In the genomic region with DNA sequence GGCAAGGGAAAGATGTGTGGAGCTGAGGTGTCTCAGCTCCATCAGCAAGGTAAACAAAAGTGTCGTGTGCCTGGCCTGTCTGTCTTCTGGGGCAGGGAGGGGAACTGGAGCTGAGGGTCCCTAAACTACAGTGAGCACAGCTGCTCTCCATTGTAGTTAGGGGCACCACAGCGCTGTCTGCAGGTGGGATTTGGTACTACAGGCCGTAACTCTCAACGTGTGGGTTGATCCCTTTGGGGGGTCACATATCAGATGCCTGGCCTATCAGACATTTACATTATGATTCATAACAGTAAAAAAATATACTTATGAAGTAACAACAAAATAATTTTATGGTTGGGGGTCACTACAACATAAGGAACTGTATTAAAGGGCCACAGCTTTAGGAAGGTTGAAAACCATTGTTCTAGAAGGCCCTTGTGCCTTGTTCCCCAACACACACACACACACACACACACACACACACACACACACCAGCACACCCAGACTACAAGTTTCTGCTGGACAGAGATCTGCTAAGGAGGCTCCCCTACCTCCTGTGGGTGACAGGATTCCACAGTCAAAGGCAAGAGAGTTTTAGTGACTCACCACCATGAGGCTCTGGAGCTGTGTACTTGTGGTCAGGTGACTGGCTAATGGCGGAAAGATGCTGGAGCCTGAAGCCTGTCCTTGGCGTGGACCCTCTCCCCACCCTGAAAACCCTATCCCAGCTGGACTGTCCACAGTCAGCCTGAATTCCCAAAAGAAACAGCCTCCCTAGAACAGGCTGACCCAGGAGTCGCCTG, we compare ENCODE assay signal across 13 mouse cellular contexts. TPM values are rescaled to one million over a fixed set of nuclear protein-coding genes. Genes with fewer than 3 reads are reported as not detected.
DNase-seq lines count a peak whose midpoint lies in the region; ATAC-seq and TF ChIP-seq lines count a peak whose summit lies in the region.
"Had no signal": no experiment of that assay in that cellular context is flagged by ENCODE, and none has a peak within 500 bp of the region (broad histone marks: within the 10 kb centered on the region; RNA-seq: fewer than 3 reads in every experiment).

No protein-coding gene starts in this region.

- H3K27me3 ChIP-seq in heart, adult 2 months (ENCODE audit: control insufficient read depth, insufficient read depth, low read length): no peaks in the 10 kb centered on the region
- H3K27me3 ChIP-seq in megakaryocyte, embryonic 14.5 days (replicated peaks): peaks cover 23% of the 10 kb centered on the region
- no peaks in the 10 kb centered on the region for H3K27me3 ChIP-seq in splenic B cell, adult 2 months (ENCODE audit: control insufficient read depth, insufficient read depth, low read length, poor library complexity, severe bottlenecking)

- H3K4me1 ChIP-seq in heart, adult 2 months (ENCODE audit: control insufficient read depth, insufficient read depth, low read length): peaks cover 19% of the 10 kb centered on the region
- peaks cover 94% of the 10 kb centered on the region for H3K4me1 ChIP-seq in megakaryocyte, embryonic 14.5 days

- H3K36me3 ChIP-seq in heart, adult 2 months (ENCODE audit: control insufficient read depth, insufficient read depth, low read length): no peaks in the 10 kb centered on the region
- no peaks in the 10 kb centered on the region for H3K36me3 ChIP-seq in megakaryocyte, embryonic 14.5 days (replicated peaks; ENCODE audit: low read length)
- no peaks in the 10 kb centered on the region for H3K36me3 ChIP-seq in splenic B cell, adult 2 months (ENCODE audit: control insufficient read depth, insufficient read depth, low read length, poor library complexity, severe bottlenecking)
- H3K36me3 ChIP-seq: neural tube, embryonic 15.5 days had no signal

- ATAC-seq in megakaryocyte, adult 5-6 weeks (ENCODE audit: poor library complexity, severe bottlenecking): no peak
- ATAC-seq: forebrain, embryonic 13.5 days had no signal

- H3K27ac ChIP-seq in heart, adult 2 months: no peak overlapping the region
- H3K27ac ChIP-seq: forebrain, embryonic 13.5 days; neural tube, embryonic 15.5 days had no signal

- no peak overlapping the region for H3K9ac ChIP-seq in heart, adult 2 months (ENCODE audit: low read depth, low read length)
- H3K9ac ChIP-seq: forebrain, embryonic 13.5 days; neural tube, embryonic 15.5 days had no signal

- 0 out of 2 replicates have a peak, but pooled peaks have one; percentile 9 for TF ChIP-seq POLR2A in heart, adult 2 months (IDR thresholded peaks at IDR 0.05; ENCODE audit: insufficient read depth, low read depth, low read length)

- H3K4me3 ChIP-seq in heart, adult 2 months: no peak overlapping the region
- H3K4me3 ChIP-seq in megakaryocyte, embryonic 14.5 days (replicated peaks): peak overlapping the region; percentile 50
- H3K4me3 ChIP-seq: forebrain, embryonic 13.5 days; neural tube, embryonic 15.5 days had no signal

- no peak for TF ChIP-seq EP300 in heart, adult 2 months (IDR thresholded peaks at IDR 0.05; ENCODE audit: insufficient read depth, low read depth, low read length)

- TF ChIP-seq CTCF in heart, adult 2 months (IDR thresholded peaks at IDR 0.05): peak; percentile 59

- H3K79me2 ChIP-seq in heart, adult 2 months (replicated peaks; ENCODE audit: control insufficient read depth, insufficient read depth, low read length): no peaks in the 10 kb centered on the region

- 69% methylated on average over 7 of the region's 7 CpGs for WGBS in heart, adult 2 months

- no peak for DNase-seq in heart, adult 2 months
- DNase-seq in heart, postnatal 25 days (ENCODE audit: low spot score): no peak
- DNase-seq in R1 (ENCODE audit: low read depth, low spot score): peak; percentile 52
- DNase-seq in splenic B cell, adult 2 months (ENCODE audit: low read depth, low spot score): peak; percentile 58
- no peak for DNase-seq in kidney, postnatal 25 days
- no peak for DNase-seq in right cerebral cortex, adult 18-20 months
- DNase-seq: cerebellum, adult 18-20 months; heart, postnatal 4 days; lung, postnatal 36 days had no signal

- intact Hi-C loops in heart, adult 2 months (cut with DNase I): no loop called here
- intact Hi-C loops in heart, postnatal 25 days (cut with DNase I): no loop called here

- H3K9me3 ChIP-seq in megakaryocyte, embryonic 14.5 days: no peaks in the 10 kb centered on the region
- H3K9me3 ChIP-seq: forebrain, embryonic 13.5 days; neural tube, embryonic 15.5 days had no signal

RNA-seq across cellular contexts. Expression of a gene that starts 7.4 kb away (rescaled TPM):
- 100 to 1,000 TPM; 150 to 173 TPM for total RNA-seq in heart, adult 2 months (2021)
- 85.2 and 98.2 TPM in 2 replicates for polyA plus RNA-seq in heart, adult 2 months (2012; rRNA removed)
- 100 to 1,000 TPM; 147 TPM for total RNA-seq in heart, postnatal 25 days (2021)
- polyA plus RNA-seq in megakaryocyte, embryonic 14.5 days (2012; ENCODE audit: insufficient read depth, low replicate concordance): 10.1 and 38.2 TPM in 2 replicates
- total RNA-seq in megakaryocyte, adult 5-6 weeks (2015): 73.5 and 82.1 TPM in 2 replicates
- total RNA-seq in megakaryocyte, adult 5-6 weeks (2017): 72.3 and 74.9 TPM in 2 replicates

RNA-seq across cellular contexts. Expression of a gene that starts 17.2 kb away (rescaled TPM):
- 10 to 100 TPM; 32.0 to 38.7 TPM for total RNA-seq in heart, adult 2 months (2021)
- 38.4 and 39.4 TPM in 2 replicates for polyA plus RNA-seq in heart, adult 2 months (2012; rRNA removed)
- 10 to 100 TPM; 29.5 to 35.7 TPM for total RNA-seq in heart, postnatal 25 days (2021)
- 33.7 and 63.6 TPM in 2 replicates for polyA plus RNA-seq in megakaryocyte, embryonic 14.5 days (2012; ENCODE audit: insufficient read depth, low replicate concordance)
- 116 and 130 TPM in 2 replicates for total RNA-seq in megakaryocyte, adult 5-6 weeks (2015)
- 122 and 162 TPM in 2 replicates for total RNA-seq in megakaryocyte, adult 5-6 weeks (2017)

RNA-seq across cellular contexts. Expression of a gene that starts 38.7 kb away (rescaled TPM):
- total RNA-seq in heart, adult 2 months (2021): 10 to 100 TPM; 15.0 to 17.3 TPM
- polyA plus RNA-seq in heart, adult 2 months (2012; rRNA removed): 11.7 and 12.7 TPM in 2 replicates
- 10 to 100 TPM; 15.8 to 20.0 TPM for total RNA-seq in heart, postnatal 25 days (2021)
- 569 and 1,129 TPM in 2 replicates for polyA plus RNA-seq in megakaryocyte, embryonic 14.5 days (2012; ENCODE audit: insufficient read depth, low replicate concordance)
- total RNA-seq in megakaryocyte, adult 5-6 weeks (2015): 28.0 and 34.3 TPM in 2 replicates
- 9.9 and 13.3 TPM in 2 replicates for total RNA-seq in megakaryocyte, adult 5-6 weeks (2017)

RNA-seq across cellular contexts. Expression of a gene that starts 47.4 kb away (rescaled TPM):
- 100 to 1,000 TPM; 189 to 207 TPM for total RNA-seq in heart, adult 2 months (2021)
- 148 and 149 TPM in 2 replicates for polyA plus RNA-seq in heart, adult 2 months (2012; rRNA removed)
- 100 to 1,000 TPM; 206 to 215 TPM for total RNA-seq in heart, postnatal 25 days (2021)
- polyA plus RNA-seq in megakaryocyte, embryonic 14.5 days (2012; ENCODE audit: insufficient read depth, low replicate concordance): 237 and 415 TPM in 2 replicates
- 112 and 121 TPM in 2 replicates for total RNA-seq in megakaryocyte, adult 5-6 weeks (2015)
- total RNA-seq in megakaryocyte, adult 5-6 weeks (2017): 112 and 118 TPM in 2 replicates

RNA-seq across cellular contexts. Expression of a gene that starts 51.3 kb away (rescaled TPM):
- total RNA-seq in heart, adult 2 months (2021): 1 to 10 TPM; 4.4 to 5.9 TPM
- polyA plus RNA-seq in heart, adult 2 months (2012; rRNA removed): 9.5 and 13.6 TPM in 2 replicates
- total RNA-seq in heart, postnatal 25 days (2021): 1 to 10 TPM; 6.4 to 6.7 TPM
- 0.52 and 0.72 TPM in 2 replicates for polyA plus RNA-seq in megakaryocyte, embryonic 14.5 days (2012; ENCODE audit: insufficient read depth, low replicate concordance)
- total RNA-seq in megakaryocyte, adult 5-6 weeks (2015): 6.4 and 9.0 TPM in 2 replicates
- 3.9 and 4.7 TPM in 2 replicates for total RNA-seq in megakaryocyte, adult 5-6 weeks (2017)

Comparison
In these comparisons a context has a peak if more than half of its experiments do, and no peak if none do; other contexts are left out.
1. DNase-seq: peak in R1 (single experiment) and splenic B cell, adult 2 months (single experiment); none in heart, adult 2 months (0 of 2), heart, postnatal 25 days (single experiment), kidney, postnatal 25 days (0 of 2) and right cerebral cortex, adult 18-20 months (single experiment).